ENCODE assay signal across 14 mouse cellular contexts in the genomic region with DNA sequence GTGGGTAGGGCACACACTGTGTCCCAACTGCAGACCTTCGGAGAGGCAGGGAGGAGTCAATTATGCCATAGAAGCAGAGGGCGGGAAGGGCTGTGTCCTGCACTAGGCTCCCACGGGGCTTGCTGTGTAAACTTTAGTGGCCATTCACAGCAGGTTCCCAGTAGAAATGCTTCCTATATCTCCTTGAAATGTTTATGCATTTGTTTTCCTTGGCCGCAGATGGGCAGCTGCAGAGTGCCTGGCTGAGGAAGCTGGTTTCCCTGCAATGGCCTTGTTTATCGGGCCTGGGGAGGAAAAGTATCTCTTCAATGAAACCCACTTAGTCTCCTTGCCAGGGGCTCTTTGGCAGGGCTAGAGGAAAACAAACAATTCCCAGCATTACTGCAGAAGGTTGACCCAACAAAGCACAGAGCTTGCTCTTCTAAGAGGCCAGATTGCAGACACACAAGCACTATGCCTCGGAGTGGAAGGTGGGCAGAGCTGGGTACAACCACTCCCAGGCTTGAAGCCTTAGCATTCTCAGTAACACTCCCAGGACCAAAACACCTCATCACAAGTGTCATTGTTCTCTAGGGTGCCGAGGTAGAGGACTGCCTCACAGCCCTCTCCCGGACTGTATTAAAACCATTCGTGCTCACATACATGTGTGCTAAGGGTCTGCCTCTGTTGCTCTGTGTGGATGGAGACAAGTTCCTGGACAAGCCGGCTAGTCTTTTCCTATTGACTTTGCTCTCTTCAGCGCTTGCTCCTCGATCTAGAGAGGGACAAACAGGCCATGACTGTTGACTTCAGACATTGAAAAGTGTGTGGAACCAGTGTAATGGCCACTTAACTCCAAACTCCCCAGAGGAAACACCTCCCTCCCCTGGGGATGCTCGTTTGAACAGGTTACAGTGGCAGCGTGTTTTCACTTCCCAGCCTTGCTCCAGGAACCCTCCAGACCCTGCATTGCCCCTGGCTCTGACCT. TPM values are rescaled to one million over a fixed set of nuclear protein-coding genes. Genes with fewer than 3 reads are reported as not detected.
DNase-seq lines count a peak whose midpoint lies in the region; ATAC-seq and TF ChIP-seq lines count a peak whose summit lies in the region.
"Had no signal": no experiment of that assay in that cellular context is flagged by ENCODE, and none has a peak within 500 bp of the region (broad histone marks: within the 10 kb centered on the region; RNA-seq: fewer than 3 reads in every experiment).

No protein-coding gene starts in this region.

- no peak overlapping the region for H3K9ac ChIP-seq in embryonic facial prominence, embryonic 13.5 days
- no peak overlapping the region for H3K9ac ChIP-seq in liver, embryonic 12.5 days
- H3K9ac ChIP-seq in liver, postnatal 0 days (replicated peaks), result no peak overlapping the region
- no peak overlapping the region for H3K9ac ChIP-seq in heart, embryonic 14.5 days (ENCODE audit: low read length)
- H3K9ac ChIP-seq in lung, postnatal 0 days (replicated peaks; ENCODE audit: low read depth), result no peak overlapping the region

- peak overlapping the region; percentile 52 for H3K27ac ChIP-seq in embryonic facial prominence, embryonic 13.5 days
- no peak overlapping the region for H3K27ac ChIP-seq in embryonic facial prominence, embryonic 10.5 days (replicated peaks)
- peak overlapping the region; percentile 83 for H3K27ac ChIP-seq in liver, embryonic 12.5 days
- H3K27ac ChIP-seq in liver, postnatal 0 days (ENCODE audit: low read depth), result no peak overlapping the region; the same call in 1 of the 2 replicates
- peak overlapping the region; percentile 7 to 62; a peak in 3 of 4 replicates for H3K27ac ChIP-seq in heart, embryonic 14.5 days (replicated peaks in 1 of 2; ENCODE audit: control insufficient read depth in 1 of 2, insufficient read depth in 1 of 2, low read depth in 2 of 2, low read length in 2 of 2)
- H3K27ac ChIP-seq in lung, postnatal 0 days (ENCODE audit: low read length), result peak overlapping the region; percentile 70

- DNase-seq in embryonic facial prominence, embryonic 10.5 days (ENCODE audit: low spot score), result no peak
- DNase-seq in liver, postnatal 0 days, result no peak
- DNase-seq in lung, postnatal 0 days (ENCODE audit: low spot score), result peak; percentile 82
- DNase-seq in testis, postnatal 14 days (ENCODE audit: low spot score), result no peak
- no peak for DNase-seq in layer of hippocampus, postnatal 36 days
- DNase-seq: gastrocnemius, postnatal 25 days; kidney, adult 11 months; thymus, adult 18-20 months had no signal

- H3K36me3 ChIP-seq in embryonic facial prominence, embryonic 13.5 days, result peaks cover 9% of the 10 kb centered on the region; the same call in 1 of the 2 replicates
- H3K36me3 ChIP-seq in embryonic facial prominence, embryonic 10.5 days (replicated peaks), result peaks cover 16% of the 10 kb centered on the region
- no peaks in the 10 kb centered on the region for H3K36me3 ChIP-seq in liver, embryonic 12.5 days
- H3K36me3 ChIP-seq in liver, postnatal 0 days (replicated peaks; ENCODE audit: insufficient read depth, low read length), result no peaks in the 10 kb centered on the region
- H3K36me3 ChIP-seq in heart, embryonic 14.5 days (ENCODE audit: control insufficient read depth, insufficient read depth, low read length), result no peaks in the 10 kb centered on the region
- 0 out of 2 replicates have a peak, but pooled peaks cover 3% of the 10 kb centered on the region for H3K36me3 ChIP-seq in lung, postnatal 0 days (ENCODE audit: insufficient read depth, low read length)

- H3K4me3 ChIP-seq in embryonic facial prominence, embryonic 13.5 days, result no peak overlapping the region
- H3K4me3 ChIP-seq in embryonic facial prominence, embryonic 10.5 days, result no peak overlapping the region
- no peak overlapping the region for H3K4me3 ChIP-seq in liver, embryonic 12.5 days
- H3K4me3 ChIP-seq in liver, postnatal 0 days (ENCODE audit: low read depth, low read length), result no peak overlapping the region
- H3K4me3 ChIP-seq in heart, embryonic 14.5 days (ENCODE audit: control insufficient read depth in 1 of 2, insufficient read depth in 1 of 2, low read depth in 1 of 2, low read length in 2 of 2), result no peak overlapping the region
- no peak overlapping the region for H3K4me3 ChIP-seq in lung, postnatal 0 days (ENCODE audit: low read depth, low read length)

- no peaks in the 10 kb centered on the region for H3K27me3 ChIP-seq in embryonic facial prominence, embryonic 13.5 days
- no peaks in the 10 kb centered on the region for H3K27me3 ChIP-seq in embryonic facial prominence, embryonic 10.5 days (replicated peaks; ENCODE audit: low read depth, poor library complexity, severe bottlenecking)
- H3K27me3 ChIP-seq in liver, embryonic 12.5 days (replicated peaks), result no peaks in the 10 kb centered on the region
- no peaks in the 10 kb centered on the region for H3K27me3 ChIP-seq in liver, postnatal 0 days (ENCODE audit: insufficient read depth, low read length)
- H3K27me3 ChIP-seq in heart, embryonic 14.5 days (ENCODE audit: control insufficient read depth, insufficient read depth, low read length), result no peaks in the 10 kb centered on the region
- no peaks in the 10 kb centered on the region for H3K27me3 ChIP-seq in lung, postnatal 0 days (replicated peaks; ENCODE audit: insufficient read depth, low read length)

- TF ChIP-seq EP300 in liver, postnatal 0 days (IDR thresholded peaks at IDR 0.05; ENCODE audit: low read depth), result no peak
- peak; percentile 93 for TF ChIP-seq EP300 in lung, postnatal 0 days (IDR thresholded peaks at IDR 0.05)

- H3K4me2 ChIP-seq in embryonic facial prominence, embryonic 13.5 days, result no peak overlapping the region
- no peak overlapping the region for H3K4me2 ChIP-seq in liver, embryonic 12.5 days
- no peak overlapping the region for H3K4me2 ChIP-seq in liver, postnatal 0 days (ENCODE audit: low read depth, low read length)
- no peak overlapping the region for H3K4me2 ChIP-seq in heart, embryonic 14.5 days (ENCODE audit: low read length)
- no peak overlapping the region for H3K4me2 ChIP-seq in lung, postnatal 0 days (replicated peaks; ENCODE audit: low read depth, low read length)

- WGBS in embryonic facial prominence, embryonic 13.5 days, result 62% methylated on average over 14 of the region's 14 CpGs
- WGBS in embryonic facial prominence, embryonic 10.5 days, result 67% methylated on average over 14 of the region's 14 CpGs
- WGBS in liver, embryonic 12.5 days (ENCODE audit: insufficient replicate concordance), result 75% methylated on average over 14 of the region's 14 CpGs
- WGBS in liver, postnatal 0 days (ENCODE audit: insufficient replicate concordance), result 72% methylated on average over 14 of the region's 14 CpGs
- 58% methylated on average over 14 of the region's 14 CpGs for WGBS in heart, embryonic 14.5 days
- 33% methylated on average over 14 of the region's 14 CpGs for WGBS in lung, postnatal 0 days

- H3K9me3 ChIP-seq in embryonic facial prominence, embryonic 13.5 days, result no peaks in the 10 kb centered on the region
- no peaks in the 10 kb centered on the region for H3K9me3 ChIP-seq in embryonic facial prominence, embryonic 10.5 days
- no peaks in the 10 kb centered on the region for H3K9me3 ChIP-seq in liver, embryonic 12.5 days (replicated peaks)
- H3K9me3 ChIP-seq in liver, postnatal 0 days (ENCODE audit: low read length), result no peaks in the 10 kb centered on the region
- no peaks in the 10 kb centered on the region for H3K9me3 ChIP-seq in heart, embryonic 14.5 days (ENCODE audit: control insufficient read depth, low read length)
- no peaks in the 10 kb centered on the region for H3K9me3 ChIP-seq in lung, postnatal 0 days (ENCODE audit: low read length)

- ATAC-seq in embryonic facial prominence, embryonic 13.5 days (ENCODE audit: insufficient number of reproducible peaks, insufficient read depth, low FRiP score, low TSS enrichment, low read depth), result no peak
- no peak for ATAC-seq in liver, embryonic 12.5 days
- ATAC-seq in liver, postnatal 0 days, result no peak
- peak; percentile 70 for ATAC-seq in heart, embryonic 14.5 days (ENCODE audit: insufficient number of reproducible peaks, insufficient read depth, low FRiP score, low read depth)
- peak; percentile 88 for ATAC-seq in lung, postnatal 0 days

- peaks cover 17% of the 10 kb centered on the region for H3K4me1 ChIP-seq in embryonic facial prominence, embryonic 13.5 days
- H3K4me1 ChIP-seq in embryonic facial prominence, embryonic 10.5 days, result peaks cover 15% of the 10 kb centered on the region
- H3K4me1 ChIP-seq in liver, embryonic 12.5 days, result peaks cover 64% of the 10 kb centered on the region
- H3K4me1 ChIP-seq in liver, postnatal 0 days (ENCODE audit: insufficient read depth), result peaks cover 54% of the 10 kb centered on the region
- H3K4me1 ChIP-seq in heart, embryonic 14.5 days (ENCODE audit: control insufficient read depth in 2 of 2, insufficient read depth in 2 of 2, low read length in 2 of 2), result peaks cover 13 to 15% of the 10 kb centered on the region in 2 experiments
- H3K4me1 ChIP-seq in lung, postnatal 0 days (ENCODE audit: insufficient read depth, low read depth, low read length), result peaks cover 37% of the 10 kb centered on the region

- no peak for TF ChIP-seq CTCF in liver, postnatal 0 days (IDR thresholded peaks at IDR 0.05; ENCODE audit: low read depth)
- no peak for TF ChIP-seq CTCF in lung, postnatal 0 days (IDR thresholded peaks at IDR 0.05)

RNA-seq across cellular contexts. Expression of gene Aqp1, which starts 16.4 kb away (rescaled TPM):
- 46.6 and 65.9 TPM in 2 replicates for polyA plus RNA-seq in embryonic facial prominence, embryonic 13.5 days (2015; fragmentation: Nextera tagmentation; extraction: Ambion mirVana)
- polyA plus RNA-seq in embryonic facial prominence, embryonic 10.5 days (2016; fragmentation: Nextera tagmentation; extraction: Ambion mirVana), result 0.29 and 0.76 TPM in 2 replicates
- 29.1 and 29.5 TPM in 2 replicates for polyA plus RNA-seq in liver, embryonic 12.5 days (2016; fragmentation: Nextera tagmentation; extraction: Ambion mirVana)
- 134 and 135 TPM in 2 replicates for polyA plus RNA-seq in liver, postnatal 0 days (2015; fragmentation: Nextera tagmentation; extraction: Ambion mirVana)
- polyA plus RNA-seq in heart, embryonic 14.5 days (2014; fragmentation: Nextera tagmentation; extraction: Ambion mirVana), result 3.5 and 8.7 TPM in 2 replicates
- polyA plus RNA-seq in lung, postnatal 0 days (2015; fragmentation: Nextera tagmentation; extraction: Ambion mirVana), result 514 and 711 TPM in 2 replicates
- 1 to 10 TPM in 1 of 2 experiments, under 1 TPM in 1; 0.45 to 2.5 TPM for total RNA-seq in layer of hippocampus, postnatal 36 days (2021)

RNA-seq across cellular contexts. Expression of gene Ghrhr, which starts 56.2 kb away (rescaled TPM):
- polyA plus RNA-seq in embryonic facial prominence, embryonic 13.5 days (2015; fragmentation: Nextera tagmentation; extraction: Ambion mirVana), result not detected in 2 replicates
- polyA plus RNA-seq in embryonic facial prominence, embryonic 10.5 days (2016; fragmentation: Nextera tagmentation; extraction: Ambion mirVana), result not detected in 2 replicates
- polyA plus RNA-seq in liver, embryonic 12.5 days (2016; fragmentation: Nextera tagmentation; extraction: Ambion mirVana), result not detected in 2 replicates
- polyA plus RNA-seq in liver, postnatal 0 days (2015; fragmentation: Nextera tagmentation; extraction: Ambion mirVana), result 0.08 and 0.09 TPM in 2 replicates
- polyA plus RNA-seq in heart, embryonic 14.5 days (2014; fragmentation: Nextera tagmentation; extraction: Ambion mirVana), result not detected in 2 replicates
- polyA plus RNA-seq in lung, postnatal 0 days (2015; fragmentation: Nextera tagmentation; extraction: Ambion mirVana), result 0.12 TPM in 1 of 2 replicates, not detected in the other
- not detected for total RNA-seq in layer of hippocampus, postnatal 36 days (2021)
- total RNA-seq: common myeloid progenitor, adult 5-6 weeks; gastrocnemius, postnatal 25 days; layer of hippocampus, adult 8-10 months had no signal
- polyA plus RNA-seq: limb, embryonic 11.5 days had no signal

Comparison
In these comparisons a context has a peak if more than half of its experiments do, and no peak if none do; other contexts are left out.
1. H3K27ac ChIP-seq: peak in embryonic facial prominence, embryonic 13.5 days (single experiment), liver, embryonic 12.5 days (single experiment), heart, embryonic 14.5 days (2 of 2) and lung, postnatal 0 days (single experiment); none in embryonic facial prominence, embryonic 10.5 days (single experiment) and liver, postnatal 0 days (single experiment).
2. ATAC-seq: peak in heart, embryonic 14.5 days (single experiment) and lung, postnatal 0 days (single experiment); none in embryonic facial prominence, embryonic 13.5 days (single experiment), liver, embryonic 12.5 days (single experiment) and liver, postnatal 0 days (single experiment).